Mouse (Mus musculus) forebrain, embryonic 14.5 days (tissue): ENCODE measurements around the gene Hsfy2. TPM values are rescaled to one million over a fixed set of nuclear protein-coding genes. Genes with fewer than 3 reads are reported as not detected.

Source experiments
- ATAC-seq: fragments of 200-750 bp; cut with Nextera tagmentation; 2 replicates; pipeline ENCODE4 v1.8.0; 2017; ENCODE audit warnings: mild to moderate bottlenecking, moderate library complexity
- DNase-seq: peaks from one replicate; pipeline ENCODE4 v3.0.0-alpha.2; 2015; ENCODE audit warnings: low spot score
- H3K27ac ChIP-seq: fragments of 300-500 bp; sonication (generic); 2 replicates; pipeline ENCODE4 v1.5.1; 2014; ENCODE audit warnings: low read depth, mild to moderate bottlenecking, control low read depth, low read length, moderate library complexity
- H3K27me3 ChIP-seq: fragments of 300-500 bp; sonication (generic); replicated peaks from 2 replicates; pipeline ENCODE4 v1.6.1; 2014; ENCODE audit warnings: low read length, control low read depth, mixed read lengths; ENCODE audit not compliant: control insufficient read depth, insufficient read depth
- H3K36me3 ChIP-seq: fragments of 300-500 bp; sonication (generic); 2 replicates; pipeline ENCODE4 v1.6.1; 2014; ENCODE audit warnings: low read length, control low read depth; ENCODE audit not compliant: control insufficient read depth, insufficient read depth
- H3K4me1 ChIP-seq: fragments of 300-500 bp; sonication (generic); 2 replicates; pipeline ENCODE4 v1.6.1; 2014; ENCODE audit warnings: antibody characterized with exemption, low read length, control low read depth; ENCODE audit not compliant: control insufficient read depth, insufficient read depth
- H3K4me2 ChIP-seq: fragments of 300-500 bp; sonication (generic); 2 replicates; pipeline ENCODE4 v1.6.1; 2014; ENCODE audit warnings: mild to moderate bottlenecking, control low read depth, low read length
- H3K4me3 ChIP-seq: fragments of 300-500 bp; sonication (generic); 2 replicates; pipeline ENCODE4 v1.5.1; 2014; ENCODE audit warnings: low read depth, low read length, control low read depth
- H3K9ac ChIP-seq: fragments of 300-500 bp; sonication (generic); 2 replicates; pipeline ENCODE4 v1.6.1; 2014; ENCODE audit warnings: mild to moderate bottlenecking, low read length, control low read depth, moderate library complexity
- H3K9me3 ChIP-seq: fragments of 300-500 bp; sonication (generic); replicated peaks from 2 replicates; pipeline ENCODE4 v1.6.1; 2016; ENCODE audit warnings: low read length, control low read depth, mixed read lengths; ENCODE audit not compliant: control insufficient read depth
- WGBS: fragments of 180-500 bp; shearing (Covaris S2); extraction: QIAGEN DNeasy Blood & Tissue Kit; methylation state at CpG from one replicate; pipeline ENCODE4 v1.1.7; 2014; 5-methylcytosine and 5-hydroxymethylcytosine counted together
- polyA plus RNA-seq: library from polyadenylated mRNA; unstranded; fragments of >200 nt; fragmentation: Nextera tagmentation; extraction: Ambion mirVana; gene quantifications from 2 replicates; pipeline ENCODE4 v1.2.1, GENCODE M21; 2014

Hsfy2 gene
- polyA plus RNA-seq, 1 experiment from 2014 or later, result not detected

DNA sequence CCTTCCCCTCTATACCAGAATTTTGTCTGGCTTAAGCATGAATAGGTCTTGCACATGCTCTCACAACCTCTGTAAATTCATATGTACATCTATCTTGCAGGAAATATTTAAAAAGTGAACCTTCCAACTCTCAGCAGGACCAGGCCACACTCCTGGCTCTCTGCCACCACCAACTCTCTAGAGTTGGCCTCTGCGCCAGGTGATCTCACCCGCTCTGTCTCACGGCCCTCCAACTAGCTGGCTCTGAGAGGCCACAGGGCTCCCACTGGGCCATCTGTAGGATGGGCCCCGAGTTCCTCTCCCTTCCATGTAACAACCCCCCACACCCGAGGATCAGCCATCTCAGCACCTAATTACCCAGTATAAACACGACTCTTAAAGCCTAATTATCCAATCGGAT, 10.4 kb downstream of the Hsfy2 start:
- Histone ChIP-seq H3K27me3 (no peaks in the 10 kb centered on the region), H3K4me1 (no peaks in the 10 kb centered on the region), H3K9me3 (no peaks in the 10 kb centered on the region), H3K9ac (no peak overlapping the region), H3K4me2 (no peak overlapping the region), H3K27ac (no peak overlapping the region), H3K4me3 (no peak overlapping the region), H3K36me3 (no peaks in the 10 kb centered on the region)
- 72% methylated on average over 7 of the region's 7 CpGs for WGBS
- DNase-seq (no peak), ATAC-seq (no peak)

GRCm38 (mm10) chr1:56624304-56624703, 12.9 kb downstream of the Hsfy2 start:
- H3K9me3 ChIP-seq, result no peaks in the 10 kb centered on the region
- ATAC-seq, result no peak
- no peaks in the 10 kb centered on the region for H3K4me1 ChIP-seq
- no peak overlapping the region for H3K4me3 ChIP-seq
- no peaks in the 10 kb centered on the region for H3K36me3 ChIP-seq
- no peak for DNase-seq
- H3K27me3 ChIP-seq, result no peaks in the 10 kb centered on the region
- H3K4me2 ChIP-seq, result no peak overlapping the region
- no peak overlapping the region for H3K27ac ChIP-seq
- no peak overlapping the region for H3K9ac ChIP-seq
- 94% methylated on average over 3 of the region's 3 CpGs for WGBS

- Histone ChIP-seq H3K4me1 (no peaks in the 10 kb centered on the region), H3K9ac (no peak overlapping the region), H3K9me3 (no peaks in the 10 kb centered on the region), H3K27ac (no peak overlapping the region), H3K4me2 (no peak overlapping the region), H3K27me3 (no peaks in the 10 kb centered on the region), H3K4me3 (no peak overlapping the region), H3K36me3 (no peaks in the 10 kb centered on the region)
- DNase-seq, result no peak
- ATAC-seq, result no peak
- WGBS, result 69% methylated on average over 1 of the region's 1 CpGs
These were observed 24.9 kb downstream of the Hsfy2 start for GRCm38 (mm10) chr1:56612384-56612783.
